ENCODE assay signal across 10 mouse cellular contexts in the genomic region with DNA sequence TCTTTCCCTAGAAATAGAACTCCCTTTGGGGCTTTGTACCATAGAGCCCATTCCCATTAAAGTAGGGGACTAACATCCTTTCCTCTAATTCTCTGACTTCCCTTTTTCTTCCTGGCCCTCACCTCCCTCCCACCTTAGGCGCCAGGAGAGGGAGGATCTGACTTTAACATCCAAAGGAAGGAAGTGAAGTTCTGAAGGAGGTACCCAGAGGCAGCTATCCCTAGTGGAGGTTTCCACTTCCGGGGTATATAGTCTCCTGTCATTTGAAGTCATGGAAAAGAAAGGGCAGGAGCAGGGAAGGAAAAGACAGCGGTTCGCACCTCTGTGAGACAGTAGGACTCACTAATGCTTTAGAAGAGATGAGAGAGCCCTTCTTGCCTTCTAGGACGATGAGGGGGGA. TPM values are rescaled to one million over a fixed set of nuclear protein-coding genes. Genes with fewer than 3 reads are reported as not detected.
A peak's percentile ranks its signal among the peaks of the same experiment; 100 is the strongest.
DNase-seq lines count a peak whose midpoint lies in the region; ATAC-seq and TF ChIP-seq lines count a peak whose summit lies in the region.
"Had no signal": no experiment of that assay in that cellular context is flagged by ENCODE, and none has a peak within 500 bp of the region (broad histone marks: within the 10 kb centered on the region; RNA-seq: fewer than 3 reads in every experiment).

No protein-coding gene starts in this region.

- H3K4me2 ChIP-seq in intestine, embryonic 14.5 days (ENCODE audit: low read length) = no peak overlapping the region
- H3K4me2 ChIP-seq in intestine, embryonic 15.5 days (replicated peaks) = no peak overlapping the region
- no peak overlapping the region for H3K4me2 ChIP-seq in forebrain, embryonic 14.5 days (ENCODE audit: low read length)
- peak overlapping the region; percentile 54; the same call in 1 of the 2 replicates for H3K4me2 ChIP-seq in liver, postnatal 0 days (ENCODE audit: low read depth, low read length)

- WGBS in intestine, embryonic 14.5 days = 48% methylated on average over 5 of the region's 5 CpGs
- 39% methylated on average over 5 of the region's 5 CpGs for WGBS in intestine, embryonic 15.5 days
- WGBS in forebrain, embryonic 14.5 days = 40% methylated on average over 5 of the region's 5 CpGs
- WGBS in liver, postnatal 0 days (ENCODE audit: insufficient replicate concordance) = 33% methylated on average over 5 of the region's 5 CpGs

- H3K9me3 ChIP-seq in intestine, embryonic 14.5 days (ENCODE audit: control insufficient read depth, low read length) = no peaks in the 10 kb centered on the region
- H3K9me3 ChIP-seq in intestine, embryonic 15.5 days = no peaks in the 10 kb centered on the region
- H3K9me3 ChIP-seq in forebrain, embryonic 14.5 days (replicated peaks; ENCODE audit: control insufficient read depth, low read length) = no peaks in the 10 kb centered on the region
- no peaks in the 10 kb centered on the region for H3K9me3 ChIP-seq in liver, postnatal 0 days (ENCODE audit: low read length)

- no peak overlapping the region for H3K9ac ChIP-seq in intestine, embryonic 14.5 days (ENCODE audit: low read length)
- no peak overlapping the region for H3K9ac ChIP-seq in intestine, embryonic 15.5 days
- peak overlapping the region; percentile 42; the same call in 1 of the 2 replicates for H3K9ac ChIP-seq in forebrain, embryonic 14.5 days (ENCODE audit: low read length)
- H3K9ac ChIP-seq in liver, postnatal 0 days (replicated peaks) = no peak overlapping the region

- peaks cover 17% of the 10 kb centered on the region for H3K4me1 ChIP-seq in intestine, embryonic 14.5 days (replicated peaks; ENCODE audit: control insufficient read depth, insufficient read depth, low read length)
- H3K4me1 ChIP-seq in intestine, embryonic 15.5 days (replicated peaks) = peaks cover 7% of the 10 kb centered on the region
- peaks cover 7% of the 10 kb centered on the region for H3K4me1 ChIP-seq in forebrain, embryonic 14.5 days (ENCODE audit: control insufficient read depth, insufficient read depth, low read length)
- H3K4me1 ChIP-seq in liver, postnatal 0 days (ENCODE audit: insufficient read depth) = peaks cover 14% of the 10 kb centered on the region; the same call in 1 of the 2 replicates

- peak overlapping the region; percentile 79 for H3K27ac ChIP-seq in intestine, embryonic 14.5 days (ENCODE audit: low read depth)
- no peak overlapping the region for H3K27ac ChIP-seq in intestine, embryonic 15.5 days
- peak overlapping the region; percentile 56 for H3K27ac ChIP-seq in forebrain, embryonic 14.5 days (ENCODE audit: low read depth, low read length)
- H3K27ac ChIP-seq in liver, postnatal 0 days (ENCODE audit: low read depth) = no peak overlapping the region

- TF ChIP-seq CTCF in liver, postnatal 0 days (IDR thresholded peaks at IDR 0.05; ENCODE audit: low read depth) = no peak

- DNase-seq in intestine, embryonic 14.5 days (ENCODE audit: low spot score) = no peak
- DNase-seq in forebrain, embryonic 14.5 days (ENCODE audit: low spot score) = no peak
- no peak for DNase-seq in liver, postnatal 0 days
- no peak for DNase-seq in cerebellum, postnatal 25 days
- no peak for DNase-seq in gastrocnemius, adult 18-20 months (ENCODE audit: low spot score)

- no peaks in the 10 kb centered on the region for H3K27me3 ChIP-seq in intestine, embryonic 14.5 days (replicated peaks; ENCODE audit: control insufficient read depth, insufficient read depth, low read length)
- H3K27me3 ChIP-seq in intestine, embryonic 15.5 days (replicated peaks) = no peaks in the 10 kb centered on the region
- no peaks in the 10 kb centered on the region for H3K27me3 ChIP-seq in forebrain, embryonic 14.5 days (replicated peaks; ENCODE audit: control insufficient read depth, insufficient read depth, low read length)
- no peaks in the 10 kb centered on the region for H3K27me3 ChIP-seq in liver, postnatal 0 days (ENCODE audit: insufficient read depth, low read length)

- TF ChIP-seq EP300 in liver, postnatal 0 days (IDR thresholded peaks at IDR 0.05; ENCODE audit: low read depth) = no peak

- H3K4me3 ChIP-seq in intestine, embryonic 14.5 days (ENCODE audit: low read depth, low read length) = no peak overlapping the region
- H3K4me3 ChIP-seq in intestine, embryonic 15.5 days (replicated peaks) = no peak overlapping the region
- no peak overlapping the region for H3K4me3 ChIP-seq in forebrain, embryonic 14.5 days (ENCODE audit: low read depth, low read length)
- no peak overlapping the region for H3K4me3 ChIP-seq in liver, postnatal 0 days (ENCODE audit: low read depth, low read length)

- no peak for ATAC-seq in intestine, embryonic 14.5 days (replicated peaks; ENCODE audit: low FRiP score, low TSS enrichment, low read depth)
- no peak for ATAC-seq in intestine, embryonic 15.5 days
- peak; percentile 67 for ATAC-seq in CD4-positive, CD25-positive, alpha-beta regulatory T cell, adult 4 months
- no peak for ATAC-seq in forebrain, embryonic 14.5 days
- peak; percentile 27; the same call in 1 of the 2 replicates for ATAC-seq in liver, postnatal 0 days
- ATAC-seq in frontal cortex, adult (ENCODE audit: low TSS enrichment) = no peak

- H3K36me3 ChIP-seq in intestine, embryonic 14.5 days (ENCODE audit: control insufficient read depth, insufficient read depth, low read length) = no peaks in the 10 kb centered on the region
- H3K36me3 ChIP-seq in intestine, embryonic 15.5 days = no peaks in the 10 kb centered on the region
- no peaks in the 10 kb centered on the region for H3K36me3 ChIP-seq in forebrain, embryonic 14.5 days (ENCODE audit: control insufficient read depth, insufficient read depth, low read length)
- H3K36me3 ChIP-seq in liver, postnatal 0 days (replicated peaks; ENCODE audit: insufficient read depth, low read length) = no peaks in the 10 kb centered on the region

RNA-seq across cellular contexts. Expression of gene 4930558K02Rik, which starts 19.9 kb away (rescaled TPM):
- polyA plus RNA-seq in intestine, embryonic 14.5 days (2014; fragmentation: Nextera tagmentation; extraction: Ambion mirVana) = not detected in 2 replicates
- not detected in 2 replicates for polyA plus RNA-seq in intestine, embryonic 15.5 days (2015; fragmentation: Nextera tagmentation; extraction: Ambion mirVana)
- not detected for polyA plus RNA-seq in CD4-positive, CD25-positive, alpha-beta regulatory T cell, adult 4 months (2017; shearing (Covaris generic))
- polyA plus RNA-seq in forebrain, embryonic 14.5 days (2014; fragmentation: Nextera tagmentation; extraction: Ambion mirVana) = 0.18 TPM in 1 of 2 replicates, not detected in the other
- not detected in 2 replicates for polyA plus RNA-seq in liver, postnatal 0 days (2015; fragmentation: Nextera tagmentation; extraction: Ambion mirVana)
- total RNA-seq in gastrocnemius, adult 18-20 months (2021) = not detected
- total RNA-seq: layer of hippocampus, adult 8-10 months had no signal
- polyA plus RNA-seq: cerebellum, adult 2 months had no signal

RNA-seq across cellular contexts. Expression of gene Pigc, which starts 30.4 kb away (rescaled TPM):
- 37.4 and 40.3 TPM in 2 replicates for polyA plus RNA-seq in intestine, embryonic 14.5 days (2014; fragmentation: Nextera tagmentation; extraction: Ambion mirVana)
- 32.8 and 34.5 TPM in 2 replicates for polyA plus RNA-seq in intestine, embryonic 15.5 days (2015; fragmentation: Nextera tagmentation; extraction: Ambion mirVana)
- 10 to 100 TPM; 26.7 to 28.0 TPM for polyA plus RNA-seq in CD4-positive, CD25-positive, alpha-beta regulatory T cell, adult 4 months (2017; shearing (Covaris generic))
- polyA plus RNA-seq in forebrain, embryonic 14.5 days (2014; fragmentation: Nextera tagmentation; extraction: Ambion mirVana) = 37.2 and 40.8 TPM in 2 replicates
- polyA plus RNA-seq in liver, postnatal 0 days (2015; fragmentation: Nextera tagmentation; extraction: Ambion mirVana) = 17.7 and 20.7 TPM in 2 replicates
- total RNA-seq in gastrocnemius, adult 18-20 months (2021) = 10 to 100 TPM; 12.1 to 16.0 TPM

Comparison
In these comparisons a context has a peak if more than half of its experiments do, and no peak if none do; other contexts are left out.
1. H3K27ac ChIP-seq: peak in intestine, embryonic 14.5 days (single experiment) and forebrain, embryonic 14.5 days (single experiment); none in intestine, embryonic 15.5 days (single experiment) and liver, postnatal 0 days (single experiment).
2. ATAC-seq: peak in CD4-positive, CD25-positive, alpha-beta regulatory T cell, adult 4 months (single experiment) and liver, postnatal 0 days (single experiment); none in intestine, embryonic 14.5 days (single experiment), intestine, embryonic 15.5 days (single experiment), forebrain, embryonic 14.5 days (single experiment) and frontal cortex, adult (single experiment).